Mouse (Mus musculus) macrophage (primary cell): ENCODE measurements around the gene Ino80d. TPM values are rescaled to one million over a fixed set of nuclear protein-coding genes. Genes with fewer than 3 reads are reported as not detected.

Source experiments
- H3K27ac ChIP-seq: fragments of 350-480 bp; formaldehyde crosslinking; 2 replicates; pipeline ENCODE4 v1.9.0; 2021
- H3K36me3 ChIP-seq: fragments of 350-480 bp; formaldehyde crosslinking; 2 replicates; pipeline ENCODE4 v1.9.0; 2021; ENCODE audit errors: inconsistent target
- H3K4me3 ChIP-seq: fragments of 350-480 bp; formaldehyde crosslinking; 2 replicates; pipeline ENCODE4 v1.9.0; 2021; ENCODE audit errors: inconsistent target
- H3K79me2 ChIP-seq: fragments of 350-480 bp; formaldehyde crosslinking; 2 replicates; pipeline ENCODE4 v1.9.0; 2021; ENCODE audit errors: inconsistent target
- WGBS: methylation state at CpG from one replicate; pipeline ENCODE4 v1.1.7; 2026; ENCODE audit warnings: inconsistent platforms; ENCODE audit not compliant: missing documents; 5-methylcytosine and 5-hydroxymethylcytosine counted together
- polyA plus RNA-seq: library from polyadenylated mRNA; stranded (reverse); fragments of 250-400 nt; gene quantifications from 3 replicates; pipeline ENCODE4 v1.2.4, GENCODE M21; 2018; ENCODE audit warnings: inconsistent platforms

Ino80d gene
- polyA plus RNA-seq, 1 experiment from 2014 or later: 6.5 TPM

- Histone ChIP-seq H3K4me3 (peak overlapping the region; percentile 70), H3K36me3 (no peaks in the 10 kb centered on the region), H3K27ac (peak overlapping the region; percentile 83), H3K79me2 (peaks cover 81% of the 10 kb centered on the region)
- WGBS: 4% methylated on average over 3 of the region's 3 CpGs
These were observed 1.1 kb upstream of the Ino80d start for GRCm38 (mm10) chr1:63115540-63115939.

- Histone ChIP-seq H3K79me2 (peaks cover 82% of the 10 kb centered on the region), H3K36me3 (no peaks in the 10 kb centered on the region), H3K27ac (peak overlapping the region; percentile 83), H3K4me3 (peak overlapping the region; percentile 70)
- 1% methylated on average over 4 of the region's 4 CpGs for WGBS
These were observed 629 bp upstream of the Ino80d start for GRCm38 (mm10) chr1:63115096-63115495.

- Histone ChIP-seq H3K79me2 (peaks cover 87% of the 10 kb centered on the region), H3K36me3 (no peaks in the 10 kb centered on the region), H3K27ac (peak overlapping the region; percentile 72), H3K4me3 (peak overlapping the region; percentile 87)
- WGBS: under 1% methylated on average over 43 of the region's 92 CpGs
These were observed 962 bp downstream of the Ino80d start for GRCm38 (mm10) chr1:63113274-63114135.

- H3K79me2 ChIP-seq: peaks cover 87% of the 10 kb centered on the region
- H3K4me3 ChIP-seq: peak overlapping the region; percentile 87
- H3K36me3 ChIP-seq: no peaks in the 10 kb centered on the region
- 0% methylated on average over 11 of the region's 11 CpGs for WGBS
- peak overlapping the region; percentile 72 for H3K27ac ChIP-seq
These were observed 1.6 kb downstream of the Ino80d start for GRCm38 (mm10) chr1:63112865-63113261.

- H3K27ac ChIP-seq: peak overlapping the region; percentile 72
- 39% methylated on average over 8 of the region's 8 CpGs for WGBS
These were observed 2.2 kb downstream of the Ino80d start for GRCm38 (mm10) chr1:63112151-63112864.

GRCm38 (mm10) chr1:63110536-63111285 lies 3.8 kb downstream of the Ino80d start:
- Histone ChIP-seq H3K27ac (no peak overlapping the region), H3K36me3 (no peaks in the 10 kb centered on the region), H3K79me2 (peaks cover 87% of the 10 kb centered on the region), H3K4me3 (no peak overlapping the region)
- 71% methylated on average over 7 of the region's 7 CpGs for WGBS

More at GRCm38 (mm10) chr1:63112151-63112864, 2.2 kb downstream of the Ino80d start:
- Histone ChIP-seq H3K4me3 (peak overlapping the region; percentile 87), H3K36me3 (no peaks in the 10 kb centered on the region), H3K79me2 (peaks cover 87% of the 10 kb centered on the region)

- peaks cover 10% of the 10 kb centered on the region for H3K36me3 ChIP-seq
- H3K4me3 ChIP-seq: no peak overlapping the region
- no peak overlapping the region for H3K27ac ChIP-seq
- peaks cover 98% of the 10 kb centered on the region for H3K79me2 ChIP-seq
- 57% methylated on average over 6 of the region's 6 CpGs for WGBS
These were observed 6.7 kb downstream of the Ino80d start for GRCm38 (mm10) chr1:63107614-63108327.

GRCm38 (mm10) chr1:63102758-63103451 lies 11.6 kb downstream of the Ino80d start:
- Histone ChIP-seq H3K36me3 (peaks cover 51% of the 10 kb centered on the region), H3K4me3 (no peak overlapping the region), H3K79me2 (peaks cover 95% of the 10 kb centered on the region), H3K27ac (no peak overlapping the region)
- WGBS: 95% methylated on average over 12 of the region's 12 CpGs

GRCm38 (mm10) chr1:63100196-63100595 lies 14.3 kb downstream of the Ino80d start:
- peaks cover 67% of the 10 kb centered on the region for H3K36me3 ChIP-seq

GRCm38 (mm10) chr1:63098831-63099230 lies 15.6 kb downstream of the Ino80d start:
- Histone ChIP-seq H3K4me3 (no peak overlapping the region), H3K27ac (no peak overlapping the region), H3K79me2 (peaks cover 97% of the 10 kb centered on the region), H3K36me3 (peaks cover 77% of the 10 kb centered on the region)
- 93% methylated on average over 4 of the region's 4 CpGs for WGBS

More at GRCm38 (mm10) chr1:63100196-63100595, 14.3 kb downstream of the Ino80d start:
- 95% methylated on average over 8 of the region's 8 CpGs for WGBS
- Histone ChIP-seq H3K27ac (no peak overlapping the region), H3K4me3 (no peak overlapping the region), H3K79me2 (peaks cover 95% of the 10 kb centered on the region)

GRCm38 (mm10) chr1:63096071-63096470 lies 18.4 kb downstream of the Ino80d start:
- H3K27ac ChIP-seq: no peak overlapping the region
- WGBS: 89% methylated on average over 4 of the region's 5 CpGs
- H3K4me3 ChIP-seq: no peak overlapping the region
- peaks cover 79% of the 10 kb centered on the region; the same call in 1 of the 2 replicates for H3K36me3 ChIP-seq
- peaks cover 74% of the 10 kb centered on the region for H3K79me2 ChIP-seq

GRCm38 (mm10) chr1:63089795-63090194 lies 24.7 kb downstream of the Ino80d start:
- 68% methylated on average over 5 of the region's 5 CpGs for WGBS
- Histone ChIP-seq H3K36me3 (peaks cover 74% of the 10 kb centered on the region), H3K79me2 (peaks cover 27% of the 10 kb centered on the region), H3K27ac (no peak overlapping the region), H3K4me3 (no peak overlapping the region)

- 86% methylated on average over 1 of the region's 1 CpGs for WGBS
- H3K36me3 ChIP-seq: peaks cover 76% of the 10 kb centered on the region
- H3K79me2 ChIP-seq: peaks cover 28% of the 10 kb centered on the region; the same call in 1 of the 2 replicates
- H3K27ac ChIP-seq: no peak overlapping the region
- H3K4me3 ChIP-seq: no peak overlapping the region
These were observed 25.9 kb downstream of the Ino80d start for GRCm38 (mm10) chr1:63088614-63089013.
